Mouse (Mus musculus) CH12.LX (cell line): ENCODE data around the gene Tsnaxip1. TPM values are rescaled to one million over a fixed set of nuclear protein-coding genes. Genes with fewer than 3 reads are reported as not detected.

ENCODE experiments used
- DNase-seq: peaks from one replicate; pipeline ENCODE4 v3.0.0-alpha.2; 2013; ENCODE audit errors: extremely low read depth
- H3K27ac ChIP-seq: 2 replicates; pipeline ENCODE4 v1.5.1; 2012; ENCODE audit warnings: low read depth, mild to moderate bottlenecking, control low read depth, moderate library complexity; ENCODE audit not compliant: insufficient read depth
- H3K27me3 ChIP-seq: replicated peaks from 2 replicates; pipeline ENCODE3; 2012; ENCODE audit warnings: inconsistent platforms
- H3K36me3 ChIP-seq, 2 experiments: replicated peaks in 1 of 2; 2 replicates each; pipeline versions ENCODE3 to v1.6.1; 2012; ENCODE audit warnings: inconsistent platforms in 1 of 2, low read length in 1 of 2, mild to moderate bottlenecking in 1 of 2, mixed read lengths in 1 of 2, moderate library complexity in 1 of 2; ENCODE audit not compliant: control insufficient read depth in 1 of 2, insufficient read depth in 1 of 2
- H3K4me1 ChIP-seq, 2 experiments: 2 replicates each; pipeline ENCODE4 v1.6.1; 2012; ENCODE audit warnings: inconsistent platforms in 1 of 2, moderate library complexity in 1 of 2; ENCODE audit not compliant: insufficient read depth in 2 of 2, control insufficient read depth in 1 of 2
- H3K4me2 ChIP-seq: 2 replicates; pipeline ENCODE4 v1.6.1; 2012; ENCODE audit warnings: low read depth, mild to moderate bottlenecking, control low read depth; ENCODE audit not compliant: poor library complexity, insufficient read depth, severe bottlenecking
- H3K4me3 ChIP-seq, 3 experiments: fragments of 150-350 bp in 1 of 3; sonication (generic) in 1 of 3; replicated peaks in 1 of 3; 2 replicates each; pipeline versions ENCODE3 to v1.5.1; 2011 to 2012; ENCODE audit warnings: low read depth in 2 of 3, low read length in 2 of 3, mild to moderate bottlenecking in 2 of 3, moderate library complexity in 2 of 3, control low read depth in 1 of 3, improper control_type of control experiment in 1 of 3, inconsistent platforms in 1 of 3, mixed read lengths in 1 of 3; ENCODE audit not compliant: poor library complexity in 1 of 3
- H3K79me2 ChIP-seq: replicated peaks from 2 replicates; pipeline ENCODE4 v1.6.1; 2012; ENCODE audit warnings: mild to moderate bottlenecking, moderate library complexity; ENCODE audit not compliant: control insufficient read depth, poor library complexity, insufficient read depth, severe bottlenecking; ENCODE audit errors: extremely low read depth
- H3K9ac ChIP-seq: 2 replicates; pipeline ENCODE4 v1.6.1; 2012; ENCODE audit warnings: low read depth, mild to moderate bottlenecking, control low read depth, moderate library complexity; ENCODE audit not compliant: insufficient read depth
- H3K9me3 ChIP-seq: replicated peaks from 2 replicates; pipeline ENCODE3; 2012; ENCODE audit warnings: low read length, inconsistent platforms, mixed read lengths
- BHLHE40 ChIP-seq: IDR thresholded peaks from 2 replicates; pipeline ENCODE4 v1.6.1; 2011; ENCODE audit warnings: mild to moderate bottlenecking, low read depth, low read length, improper control_type of control experiment
- ETS1 ChIP-seq: conservative IDR thresholded peaks from 2 replicates; pipeline ENCODE4 v1.6.1; 2012; ENCODE audit warnings: low read depth, mild to moderate bottlenecking, inconsistent platforms, low read length, improper control_type of control experiment, moderate library complexity
- HCFC1 ChIP-seq: IDR thresholded peaks from 2 replicates; pipeline ENCODE4 v1.6.1; 2012; ENCODE audit warnings: low read depth, mild to moderate bottlenecking, inconsistent platforms, low read length, improper control_type of control experiment
- JUND ChIP-seq: conservative IDR thresholded peaks from 2 replicates; pipeline ENCODE4 v1.6.1; 2011; ENCODE audit warnings: low read depth, low read length, improper control_type of control experiment
- MAFK ChIP-seq: IDR thresholded peaks from 2 replicates; pipeline ENCODE4 v1.6.1; 2011; ENCODE audit warnings: low read length, improper control_type of control experiment; ENCODE audit not compliant: insufficient replicate concordance
- MAX ChIP-seq: IDR thresholded peaks from 2 replicates; pipeline ENCODE4 v1.6.1; 2011; ENCODE audit warnings: low read length, improper control_type of control experiment
- MEF2A ChIP-seq: IDR thresholded peaks from 2 replicates; pipeline ENCODE4 v1.6.1; 2014; ENCODE audit warnings: low read depth, mild to moderate bottlenecking, inconsistent platforms, low read length, improper control_type of control experiment, borderline replicate concordance
- MXI1 ChIP-seq: IDR thresholded peaks from 2 replicates; pipeline ENCODE4 v1.6.1; 2011; ENCODE audit warnings: mild to moderate bottlenecking, low read depth, low read length, improper control_type of control experiment
- MYC ChIP-seq: IDR thresholded peaks from 2 replicates; pipeline ENCODE4 v1.6.1; 2011; ENCODE audit warnings: low read depth, mild to moderate bottlenecking, improper control_type of control experiment, low read length
- NELFE ChIP-seq: IDR thresholded peaks from 2 replicates; pipeline ENCODE4 v1.6.1; 2011; ENCODE audit warnings: low read depth, low read length, improper control_type of control experiment
- NRF1 ChIP-seq: IDR thresholded peaks from 2 replicates; pipeline ENCODE4 v1.6.1; 2014; ENCODE audit warnings: low read depth, mild to moderate bottlenecking, inconsistent platforms, low read length, improper control_type of control experiment, moderate library complexity
- PAX5 ChIP-seq: IDR thresholded peaks from 2 replicates; pipeline ENCODE4 v1.6.1; 2012; ENCODE audit warnings: low read length, inconsistent platforms, mixed read lengths
- RAD21 ChIP-seq: IDR thresholded peaks from 2 replicates; pipeline ENCODE4 v1.6.1; 2011; ENCODE audit warnings: low read depth, mild to moderate bottlenecking, low read length, improper control_type of control experiment, moderate library complexity
- RCOR1 ChIP-seq: conservative IDR thresholded peaks from 2 replicates; pipeline ENCODE4 v1.6.1; 2012; ENCODE audit warnings: low read depth, mild to moderate bottlenecking, inconsistent platforms, low read length, improper control_type of control experiment
- TBP ChIP-seq: conservative IDR thresholded peaks from 2 replicates; pipeline ENCODE4 v1.6.1; 2011; ENCODE audit warnings: low read depth, low read length, improper control_type of control experiment
- TCF12 ChIP-seq: IDR thresholded peaks from 2 replicates; pipeline ENCODE4 v1.6.1; 2014; ENCODE audit warnings: low read depth, mild to moderate bottlenecking, inconsistent platforms, low read length, improper control_type of control experiment
- dilution Hi-C: fragments of 300-500 bp; cut with MboI; formaldehyde crosslinking; loops from 2 replicates; pipeline ENCODE4 v1.14.3; 2020; ENCODE audit warnings: low sequenced_read_pairs; ENCODE audit not compliant: extremely low pct_unique_long_range_greater_than_20kb, extremely low pct_ligation_motif_present
- in situ Hi-C: fragments of 300-500 bp; cut with MboI; formaldehyde crosslinking; loops from 3 replicates; pipeline ENCODE4 v1.14.3; 2019; ENCODE audit warnings: low sequenced_read_pairs, low pct_ligation_motif_present, low pct_unique_long_range_greater_than_20kb, mixed read lengths
- polyA plus RNA-seq: library from polyadenylated mRNA; unstranded; fragments of >175 nt; gene quantifications from 2 replicates; pipeline ENCODE4 v1.2.1, GENCODE M21; 2012; ENCODE audit warnings: low read depth; ENCODE audit not compliant: insufficient read length
- total RNA-seq, 2 experiments: library from RNA; depleted of rRNA; stranded (reverse); fragments of 300-350 nt in 1 of 2; fragments of >200 nt in 1 of 2; gene quantifications; 2 replicates each; pipeline ENCODE4 v1.2.3; 2012 to 2014

Tsnaxip1 gene
- total and polyA plus RNA-seq, 3 experiments, result 0.13 to 0.50 (median 0.13) TPM

- no peak for TF ChIP-seq RAD21
- TF ChIP-seq MAFK, result no peak
- no peak for TF ChIP-seq JUND
- TF ChIP-seq MYC, result peak; percentile 87
- TF ChIP-seq NELFE, result peak; percentile 94
- no peak for TF ChIP-seq PAX5
- TF ChIP-seq RCOR1, result no peak
- TF ChIP-seq ETS1, result no peak
- TF ChIP-seq, all 38 proteins: peak for 19
Observed at GRCm38 (mm10) chr8:105851651-105852143, 24.2 kb downstream of the Tsnaxip1 start (continued).

- H3K27ac ChIP-seq, result no peak overlapping the region
- dilution Hi-C loops, result no loop called here
Observed at GRCm38 (mm10) chr8:105852146-105852729, 24.7 kb downstream of the Tsnaxip1 start.

DNA sequence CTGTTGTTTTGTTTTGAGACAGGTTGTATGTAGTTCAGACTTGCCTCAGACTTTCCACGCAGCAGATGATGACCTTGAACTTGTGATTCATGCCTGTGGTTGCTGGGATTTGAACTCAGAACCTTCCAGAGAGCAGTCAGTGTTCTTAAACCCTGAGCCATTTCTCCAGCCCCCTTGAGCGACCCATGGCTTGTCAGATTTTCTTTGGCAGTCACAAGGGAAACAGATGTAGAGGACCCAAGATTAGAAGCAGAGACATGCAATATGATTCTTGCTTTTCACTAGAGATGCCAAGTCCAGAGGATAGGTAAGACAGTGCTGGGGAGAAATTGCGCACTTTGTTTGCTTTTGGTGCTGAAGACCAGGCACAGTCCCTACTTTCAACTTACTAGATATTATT is 25.6 kb downstream of the Tsnaxip1 start, which contains the start of gene Cenpt:
Gene Cenpt (minus strand): TSS at position 101 of the 400 bp plus-strand sequence.
- peak within 1 kb of the TSS in 1 of 3 experiments; percentile 81 for H3K4me3 ChIP-seq
- H3K9ac ChIP-seq, result no peak within 1 kb of the TSS
- in situ Hi-C loops (no loop called here), dilution Hi-C loops (no loop called here)
- no peaks in the 10 kb centered on the region for H3K9me3 ChIP-seq
- TF ChIP-seq MAFK, result no peak
- TF ChIP-seq TCF12, result no peak
- no peak for TF ChIP-seq MXI1
- no peak for TF ChIP-seq TBP
- H3K36me3 ChIP-seq, result peaks cover 13 to 22% of the 10 kb centered on the region in 2 experiments
- DNase-seq, result no peak
- H3K27ac ChIP-seq, result no peak within 1 kb of the TSS
- peaks cover 7 to 39% of the 10 kb centered on the region in 2 experiments; a peak in 3 of 4 replicates for H3K4me1 ChIP-seq
- H3K4me2 ChIP-seq, result 0 out of 2 replicates have a peak within 1 kb of the TSS, but pooled peaks have one; percentile 52
- peaks cover 28% of the 10 kb centered on the region for H3K79me2 ChIP-seq
- H3K27me3 ChIP-seq, result no peaks in the 10 kb centered on the region

More at GRCm38 (mm10) chr8:105852146-105852729, 24.7 kb downstream of the Tsnaxip1 start:
- TF ChIP-seq JUND, result no peak
- no peak for TF ChIP-seq MXI1
- TF ChIP-seq NRF1, result no peak
- no peak for TF ChIP-seq HCFC1
- no peak for TF ChIP-seq BHLHE40
- no peak for TF ChIP-seq TBP
- TF ChIP-seq PAX5, result no peak
- no peak for TF ChIP-seq MAX
- TF ChIP-seq MEF2A, result no peak
- no peak for TF ChIP-seq RAD21
- no peak for DNase-seq
- peaks cover 20% of the 10 kb centered on the region for H3K79me2 ChIP-seq
- H3K9me3 ChIP-seq, result no peaks in the 10 kb centered on the region
- H3K4me3 ChIP-seq, result peak overlapping the region in 2 of 3 experiments; percentile 70 to 81
- H3K36me3 ChIP-seq, result peaks cover 15 to 25% of the 10 kb centered on the region in 2 experiments
- in situ Hi-C loops, result no loop called here
- 0 out of 2 replicates have a peak overlapping the region, but pooled peaks have one; percentile 52 for H3K4me2 ChIP-seq
- H3K4me1 ChIP-seq, result peaks cover 3 to 30% of the 10 kb centered on the region in 2 experiments; a peak in 2 of 4 replicates
- H3K27me3 ChIP-seq, result no peaks in the 10 kb centered on the region
- H3K9ac ChIP-seq, result no peak overlapping the region
